Mouse (Mus musculus): ENCODE measurements at regions not wholly inside any gene's neighbourhood (a gene's known extent, or its start where the extent isn't known, plus 50 kb on each side); places are given as distances from the start of the nearest gene placed in this dataset.

GRCm38 (mm10) chr4:89445214-89446155 lies 134.6 kb upstream of the Cdkn2b start:
- TF ChIP-seq CTCF (IDR thresholded peaks at IDR 0.05): no peak
- peak; percentile 97 for TF ChIP-seq EP300 (IDR thresholded peaks at IDR 0.05)
